In genomic region chr15:100069101-100069500, GRCm38 (mm10) we compare ENCODE assay signal across 23 mouse cellular contexts.
"Had no signal": no experiment of that assay in that cellular context is flagged by ENCODE, and none has a peak within 500 bp of the region (broad histone marks: within the 10 kb centered on the region; RNA-seq: fewer than 3 reads in every experiment).

No protein-coding gene starts in this region.

- H3K9ac ChIP-seq: heart, embryonic 12.5 days; hindbrain, embryonic 12.5 days; hindbrain, embryonic 14.5 days; intestine, embryonic 15.5 days; limb, embryonic 12.5 days; liver, embryonic 13.5 days; liver, embryonic 15.5 days had no signal

- H3K4me3 ChIP-seq: gastrocnemius, adult 2 months; heart, embryonic 10.5 days; heart, embryonic 12.5 days; hindbrain, embryonic 10.5 days; hindbrain, embryonic 12.5 days; intestine, embryonic 15.5 days; limb, embryonic 10.5 days; limb, embryonic 12.5 days; liver, embryonic 13.5 days; liver, embryonic 15.5 days had no signal

- H3K9me3 ChIP-seq: heart, embryonic 10.5 days; heart, embryonic 12.5 days; hindbrain, embryonic 10.5 days; hindbrain, embryonic 12.5 days; intestine, embryonic 15.5 days; limb, embryonic 10.5 days; limb, embryonic 12.5 days; liver, embryonic 13.5 days; liver, embryonic 15.5 days had no signal

- H3K36me3 ChIP-seq: heart, embryonic 10.5 days; hindbrain, embryonic 12.5 days; intestine, embryonic 15.5 days; limb, embryonic 12.5 days; liver, embryonic 13.5 days; liver, embryonic 15.5 days had no signal

- H3K27ac ChIP-seq: gastrocnemius, adult 2 months; heart, embryonic 10.5 days; hindbrain, embryonic 10.5 days; hindbrain, embryonic 12.5 days; hindbrain, embryonic 14.5 days; intestine, embryonic 15.5 days; kidney, postnatal 0 days; limb, embryonic 10.5 days; limb, embryonic 12.5 days; liver, embryonic 13.5 days; liver, embryonic 15.5 days had no signal

- DNase-seq: gastrocnemius, adult 2 months; gastrocnemius, postnatal 10 days; gastrocnemius, postnatal 25 days; heart, adult 18-20 months; heart, postnatal 10 days; heart, postnatal 4 days; kidney, adult 18-20 months; kidney, adult 8-10 months; kidney, postnatal 14 days; kidney, postnatal 36 days; layer of hippocampus, adult 9-11 months; liver; liver, embryonic 13.5 days had no signal

- H3K27me3 ChIP-seq: heart, embryonic 12.5 days; hindbrain, embryonic 12.5 days; intestine, embryonic 15.5 days; limb, embryonic 12.5 days; liver, embryonic 13.5 days; liver, embryonic 15.5 days had no signal
